Mouse (Mus musculus) hindbrain, embryonic 14.5 days (tissue): ENCODE results near the gene Taldo1. TPM values are rescaled to one million over a fixed set of nuclear protein-coding genes. Genes with fewer than 3 reads are reported as not detected.

Experiments used
- ATAC-seq: fragments of 200-750 bp; cut with Nextera tagmentation; 2 replicates; pipeline ENCODE4 v1.8.0; 2017; ENCODE audit warnings: moderate number of reproducible peaks, mild to moderate bottlenecking, moderate TSS enrichment, moderate library complexity; ENCODE audit not compliant: low FRiP score
- DNase-seq: peaks from one replicate; pipeline ENCODE4 v3.0.0-alpha.2; 2015; ENCODE audit warnings: low spot score
- H3K27ac ChIP-seq: fragments of 300-500 bp; sonication (generic); 2 replicates; pipeline ENCODE4 v1.5.1; 2014; ENCODE audit warnings: mild to moderate bottlenecking, moderate library complexity
- H3K27me3 ChIP-seq: fragments of 300-500 bp; sonication (generic); 2 replicates; pipeline ENCODE4 v1.6.1; 2014; ENCODE audit warnings: mild to moderate bottlenecking, low read length, mixed read lengths; ENCODE audit not compliant: control insufficient read depth, insufficient read depth
- H3K36me3 ChIP-seq: fragments of 300-500 bp; sonication (generic); replicated peaks from 2 replicates; pipeline ENCODE4 v1.6.1; 2014; ENCODE audit not compliant: control insufficient read depth, insufficient read depth
- H3K4me1 ChIP-seq: fragments of 300-500 bp; sonication (generic); replicated peaks from 2 replicates; pipeline ENCODE4 v1.6.1; 2014; ENCODE audit warnings: antibody characterized with exemption, low read length, mixed read lengths; ENCODE audit not compliant: control insufficient read depth, insufficient read depth
- H3K4me2 ChIP-seq: fragments of 300-500 bp; sonication (generic); replicated peaks from 2 replicates; pipeline ENCODE4 v1.6.1; 2014; ENCODE audit warnings: mild to moderate bottlenecking, moderate library complexity
- H3K4me3 ChIP-seq: fragments of 300-500 bp; sonication (generic); replicated peaks from 2 replicates; pipeline ENCODE4 v1.5.1; 2014; ENCODE audit warnings: mild to moderate bottlenecking, low read length
- H3K9ac ChIP-seq: fragments of 300-500 bp; sonication (generic); 2 replicates; pipeline ENCODE4 v1.6.1; 2014
- H3K9me3 ChIP-seq: fragments of 300-500 bp; sonication (generic); 2 replicates; pipeline ENCODE4 v1.6.1; 2016; ENCODE audit warnings: low read length; ENCODE audit not compliant: control insufficient read depth
- WGBS: fragments of 180-500 bp; shearing (Covaris S2); extraction: QIAGEN DNeasy Blood & Tissue Kit; methylation state at CpG from one replicate; pipeline ENCODE4 v1.1.7; 2014; 5-methylcytosine and 5-hydroxymethylcytosine counted together
- polyA plus RNA-seq: library from polyadenylated mRNA; unstranded; fragments of >200 nt; fragmentation: Nextera tagmentation; extraction: Ambion mirVana; gene quantifications from 2 replicates; pipeline ENCODE4 v1.2.1, GENCODE M21; 2014

Gene Taldo1
- polyA plus RNA-seq, 1 experiment from 2014 or later, result 271 TPM

GRCm38 (mm10) chr7:141429840-141430584 lies 38.0 kb downstream of the Taldo1 start:
- peak overlapping the region; percentile 80; the same call in 1 of the 2 replicates for H3K27ac ChIP-seq
- H3K9me3 ChIP-seq, result no peaks in the 10 kb centered on the region
- H3K36me3 ChIP-seq, result peaks cover 52% of the 10 kb centered on the region
- H3K27me3 ChIP-seq, result no peaks in the 10 kb centered on the region
- H3K4me1 ChIP-seq, result peaks cover 23% of the 10 kb centered on the region
- DNase-seq (no peak), ATAC-seq (no peak)
- peak overlapping the region; percentile 58 for H3K4me3 ChIP-seq
- H3K9ac ChIP-seq, result no peak overlapping the region
- peak overlapping the region; percentile 92 for H3K4me2 ChIP-seq
- WGBS, result 65% methylated on average over 9 of the region's 9 CpGs

- Histone ChIP-seq H3K9ac (no peak overlapping the region), H3K9me3 (no peaks in the 10 kb centered on the region), H3K4me1 (peaks cover 28% of the 10 kb centered on the region), H3K27ac (no peak overlapping the region), H3K4me3 (no peak overlapping the region), H3K4me2 (no peak overlapping the region), H3K36me3 (peaks cover 52% of the 10 kb centered on the region), H3K27me3 (no peaks in the 10 kb centered on the region)
- DNase-seq (no peak), ATAC-seq (no peak)
- 95% methylated on average over 9 of the region's 9 CpGs for WGBS
These were observed 38.7 kb downstream of the Taldo1 start for GRCm38 (mm10) chr7:141430585-141431240.

GRCm38 (mm10) chr7:141431434-141432185 lies 39.6 kb downstream of the Taldo1 start:
- H3K9ac ChIP-seq, result no peak overlapping the region
- no peaks in the 10 kb centered on the region for H3K27me3 ChIP-seq
- peaks cover 47% of the 10 kb centered on the region for H3K36me3 ChIP-seq
- H3K4me2 ChIP-seq, result no peak overlapping the region
- WGBS, result 92% methylated on average over 19 of the region's 19 CpGs
- H3K27ac ChIP-seq, result no peak overlapping the region
- DNase-seq, result no peak
- no peak for ATAC-seq
- H3K4me1 ChIP-seq, result peaks cover 37% of the 10 kb centered on the region
- no peak overlapping the region for H3K4me3 ChIP-seq
- no peaks in the 10 kb centered on the region for H3K9me3 ChIP-seq

- no peak overlapping the region for H3K9ac ChIP-seq
- no peak for ATAC-seq
- WGBS, result 83% methylated on average over 8 of the region's 8 CpGs
- no peak overlapping the region for H3K27ac ChIP-seq
- H3K27me3 ChIP-seq, result no peaks in the 10 kb centered on the region
- no peaks in the 10 kb centered on the region for H3K9me3 ChIP-seq
- no peak overlapping the region for H3K4me3 ChIP-seq
- peaks cover 37% of the 10 kb centered on the region for H3K4me1 ChIP-seq
- peaks cover 42% of the 10 kb centered on the region for H3K36me3 ChIP-seq
- H3K4me2 ChIP-seq, result no peak overlapping the region
- DNase-seq, result no peak
These were observed 40.2 kb downstream of the Taldo1 start for GRCm38 (mm10) chr7:141432186-141432611.

- Histone ChIP-seq H3K27ac (no peak overlapping the region), H3K4me3 (peak overlapping the region; percentile 46; the same call in 1 of the 2 replicates), H3K4me2 (peak overlapping the region; percentile 90), H3K9me3 (no peaks in the 10 kb centered on the region), H3K27me3 (no peaks in the 10 kb centered on the region), H3K9ac (peak overlapping the region; percentile 70), H3K36me3 (peaks cover 39% of the 10 kb centered on the region), H3K4me1 (peaks cover 37% of the 10 kb centered on the region)
- ATAC-seq, result no peak
- no peak for DNase-seq
- 88% methylated on average over 6 of the region's 6 CpGs for WGBS
These were observed 40.9 kb downstream of the Taldo1 start for GRCm38 (mm10) chr7:141432741-141433516.

GRCm38 (mm10) chr7:141433517-141434400 lies 41.8 kb downstream of the Taldo1 start:
- WGBS, result 77% methylated on average over 15 of the region's 15 CpGs
- no peak for ATAC-seq
- Histone ChIP-seq H3K36me3 (peaks cover 39% of the 10 kb centered on the region), H3K27me3 (no peaks in the 10 kb centered on the region), H3K9me3 (no peaks in the 10 kb centered on the region), H3K27ac (peak overlapping the region; percentile 66; the same call in 1 of the 2 replicates), H3K4me3 (peak overlapping the region; percentile 46), H3K4me2 (peak overlapping the region; percentile 90), H3K4me1 (peaks cover 29% of the 10 kb centered on the region), H3K9ac (peak overlapping the region; percentile 70)
- DNase-seq, result no peak

- WGBS, result 12% methylated on average over 8 of the region's 8 CpGs
- peaks cover 25% of the 10 kb centered on the region for H3K4me1 ChIP-seq
- ATAC-seq, result peak; percentile 25; the same call in 1 of the 2 replicates
These were observed 42.5 kb downstream of the Taldo1 start for GRCm38 (mm10) chr7:141434464-141434863.

More at GRCm38 (mm10) chr7:141434464-141434863, 42.5 kb downstream of the Taldo1 start:
- Histone ChIP-seq H3K4me3 (peak overlapping the region; percentile 46), H3K4me2 (peak overlapping the region; percentile 90), H3K9me3 (no peaks in the 10 kb centered on the region), H3K27me3 (no peaks in the 10 kb centered on the region), H3K9ac (peak overlapping the region; percentile 70), H3K36me3 (peaks cover 39% of the 10 kb centered on the region), H3K27ac (peak overlapping the region; percentile 66)
- peak; percentile 71 for DNase-seq
